Mouse (Mus musculus) forebrain, embryonic 11.5 days (tissue): ENCODE data around the gene Bhmt2. TPM values are rescaled to one million over a fixed set of nuclear protein-coding genes. Genes with fewer than 3 reads are reported as not detected.

Experiments
- ATAC-seq: fragments of 200-750 bp; cut with Nextera tagmentation; replicated peaks from 2 replicates; pipeline ENCODE4 v1.8.0; 2017; ENCODE audit warnings: moderate TSS enrichment; ENCODE audit not compliant: low FRiP score
- DNase-seq: peaks from one replicate; pipeline ENCODE4 v3.0.0-alpha.2; 2017; ENCODE audit warnings: low spot score
- H3K27ac ChIP-seq: fragments of 300-500 bp; sonication (generic); 2 replicates; pipeline ENCODE4 v1.5.1; 2014; ENCODE audit warnings: low read depth, low read length
- H3K27me3 ChIP-seq: fragments of 300-500 bp; sonication (generic); 2 replicates; pipeline ENCODE4 v1.6.1; 2014; ENCODE audit warnings: mild to moderate bottlenecking, low read length, mixed read lengths; ENCODE audit not compliant: control insufficient read depth, insufficient read depth
- H3K36me3 ChIP-seq: fragments of 300-500 bp; sonication (generic); 2 replicates; pipeline ENCODE4 v1.6.1; 2014; ENCODE audit warnings: mild to moderate bottlenecking, low read length, moderate library complexity, mixed read lengths; ENCODE audit not compliant: control insufficient read depth, insufficient read depth
- H3K4me1 ChIP-seq: fragments of 300-500 bp; sonication (generic); replicated peaks from 2 replicates; pipeline ENCODE4 v1.6.1; 2014; ENCODE audit warnings: low read length, mixed read lengths; ENCODE audit not compliant: control insufficient read depth, insufficient read depth
- H3K4me2 ChIP-seq: fragments of 300-500 bp; sonication (generic); 2 replicates; pipeline ENCODE4 v1.6.1; 2014; ENCODE audit warnings: low read depth, mild to moderate bottlenecking, low read length, moderate library complexity, mixed read lengths; ENCODE audit not compliant: severe bottlenecking
- H3K4me3 ChIP-seq: fragments of 300-500 bp; sonication (generic); 2 replicates; pipeline ENCODE4 v1.5.1; 2014; ENCODE audit warnings: low read depth, low read length
- H3K9ac ChIP-seq: fragments of 300-500 bp; sonication (generic); 2 replicates; pipeline ENCODE4 v1.6.1; 2014; ENCODE audit warnings: low read length
- H3K9me3 ChIP-seq: fragments of 300-500 bp; sonication (generic); 2 replicates; pipeline ENCODE4 v1.6.1; 2016; ENCODE audit warnings: low read length, mixed read lengths; ENCODE audit not compliant: control insufficient read depth
- WGBS: fragments of 180-500 bp; shearing (Covaris S2); extraction: QIAGEN DNeasy Blood & Tissue Kit; methylation state at CpG from one replicate; pipeline ENCODE4 v1.1.7; 2014; 5-methylcytosine and 5-hydroxymethylcytosine counted together
- polyA plus RNA-seq: library from polyadenylated mRNA; unstranded; fragments of >200 nt; fragmentation: Nextera tagmentation; extraction: Ambion mirVana; gene quantifications from 2 replicates; pipeline ENCODE4 v1.2.1, GENCODE M21; 2014

Gene Bhmt2
- not detected in 2 replicates for polyA plus RNA-seq

DNA sequence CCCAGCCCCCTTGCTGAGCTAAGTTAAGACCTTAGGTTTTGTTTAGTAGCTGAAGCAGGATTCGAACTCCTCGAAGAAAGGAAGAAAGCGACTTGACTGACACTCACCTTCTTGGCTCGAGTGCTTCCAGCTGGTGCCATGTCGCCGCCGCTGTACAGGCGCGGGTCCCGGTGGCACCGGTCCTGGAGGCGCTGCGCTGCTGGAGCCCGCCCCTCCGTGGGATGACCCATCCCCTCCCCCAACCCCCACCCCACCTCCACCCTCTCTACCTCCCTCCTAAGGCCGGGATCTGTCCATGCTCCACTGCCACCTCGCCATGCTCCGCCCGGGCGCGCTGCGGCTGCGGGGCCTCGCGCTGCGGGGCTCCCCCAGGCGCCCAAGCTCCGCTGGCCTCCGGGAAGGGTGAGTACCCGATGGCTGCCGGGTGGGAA lies at the start of gene Bhmt2, which contains the start of gene Dmgdh:
Gene Bhmt2, minus strand, starts transcription at position 172 of the 431 bp plus-strand sequence.
Gene Dmgdh, plus strand, starts transcription at position 303 of the 431 bp plus-strand sequence.
- H3K9ac ChIP-seq, result no peak within 1 kb of the TSS
- peak; percentile 56 for DNase-seq
- ATAC-seq, result no peak

GRCm38 (mm10) chr13:93723455-93723854 lies 49.4 kb upstream of the Bhmt2 start:
- Histone ChIP-seq H3K4me1 (no peaks in the 10 kb centered on the region), H3K36me3 (no peaks in the 10 kb centered on the region), H3K4me3 (no peak overlapping the region), H3K27ac (no peak overlapping the region), H3K9me3 (no peaks in the 10 kb centered on the region), H3K4me2 (no peak overlapping the region), H3K27me3 (no peaks in the 10 kb centered on the region), H3K9ac (no peak overlapping the region)
- DNase-seq (no peak), ATAC-seq (no peak)
- 89% methylated on average over 3 of the region's 3 CpGs for WGBS

More for the DNA sequence above, at the start of gene Bhmt2, which contains the start of gene Dmgdh:
- Histone ChIP-seq H3K9me3 (no peaks in the 10 kb centered on the region), H3K4me3 (0 out of 2 replicates have a peak within 1 kb of the TSS, but pooled peaks have one; percentile 14), H3K27ac (no peak within 1 kb of the TSS), H3K36me3 (no peaks in the 10 kb centered on the region), H3K4me2 (peak within 1 kb of the TSS; percentile 40), H3K4me1 (0 out of 2 replicates have a peak, but pooled peaks cover 1% of the 10 kb centered on the region), H3K27me3 (peaks cover 6% of the 10 kb centered on the region; the same call in 1 of the 2 replicates)
- 7% methylated on average over 30 of the region's 31 CpGs for WGBS

- ATAC-seq, result no peak
Measured at GRCm38 (mm10) chr13:93721916-93722315, 47.8 kb upstream of the Bhmt2 start.

DNA sequence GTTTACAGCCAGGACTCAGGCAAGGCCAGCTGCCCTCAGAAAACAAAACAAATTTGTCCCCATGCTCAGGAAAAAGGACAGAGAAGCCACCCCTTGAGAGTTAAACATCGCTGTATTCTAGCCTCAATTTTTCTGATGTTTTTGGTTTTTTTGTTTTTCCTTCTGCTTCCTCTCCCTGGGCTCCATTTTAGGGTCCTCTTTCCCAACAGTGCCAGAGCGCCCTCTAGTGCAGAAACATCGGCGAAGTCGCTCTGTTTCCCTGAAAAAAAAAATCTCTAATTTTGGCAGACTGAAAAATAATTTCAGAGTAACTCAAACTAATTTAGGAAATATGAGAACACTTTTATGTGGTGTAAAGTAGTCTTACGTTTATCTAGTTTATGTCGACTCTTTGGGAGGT lies 44.8 kb upstream of the Bhmt2 start:
- H3K36me3 ChIP-seq, result no peaks in the 10 kb centered on the region
- 5% methylated on average over 7 of the region's 7 CpGs for WGBS
- H3K27ac ChIP-seq, result no peak overlapping the region
- DNase-seq (peak; percentile 79), ATAC-seq (no peak)
- no peak overlapping the region for H3K4me2 ChIP-seq
- no peaks in the 10 kb centered on the region for H3K27me3 ChIP-seq
- no peaks in the 10 kb centered on the region for H3K9me3 ChIP-seq
- no peaks in the 10 kb centered on the region for H3K4me1 ChIP-seq
- no peak overlapping the region for H3K9ac ChIP-seq
- no peak overlapping the region for H3K4me3 ChIP-seq

More at GRCm38 (mm10) chr13:93721916-93722315, 47.8 kb upstream of the Bhmt2 start:
- no peak for DNase-seq
- WGBS, result 86% methylated on average over 4 of the region's 4 CpGs
- Histone ChIP-seq H3K4me3 (no peak overlapping the region), H3K9me3 (no peaks in the 10 kb centered on the region), H3K9ac (no peak overlapping the region), H3K27me3 (no peaks in the 10 kb centered on the region), H3K36me3 (no peaks in the 10 kb centered on the region), H3K4me1 (no peaks in the 10 kb centered on the region), H3K27ac (no peak overlapping the region), H3K4me2 (no peak overlapping the region)

DNA sequence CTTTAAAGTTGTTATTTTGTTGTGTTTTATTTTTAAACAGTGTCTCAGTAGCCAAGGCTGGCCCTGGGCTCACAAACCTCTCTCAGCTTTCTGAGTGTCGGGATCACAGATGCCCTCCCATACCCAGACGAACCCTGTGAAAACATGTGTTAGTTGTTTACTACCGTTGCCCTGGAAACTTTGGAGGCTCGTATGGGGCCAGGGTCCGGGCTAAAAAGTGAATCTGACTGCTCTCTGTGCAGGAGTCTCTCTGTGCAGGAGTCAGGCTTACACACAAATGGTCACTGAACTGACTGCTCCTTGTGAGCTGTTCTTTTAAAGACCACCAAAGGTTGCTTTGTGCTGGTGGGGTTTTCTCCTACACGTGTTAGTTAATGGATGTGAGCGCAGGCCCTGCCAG lies 43.0 kb upstream of the Bhmt2 start:
- H3K4me3 ChIP-seq, result no peak overlapping the region
- no peaks in the 10 kb centered on the region for H3K4me1 ChIP-seq
- no peaks in the 10 kb centered on the region for H3K9me3 ChIP-seq
- no peaks in the 10 kb centered on the region for H3K36me3 ChIP-seq
- H3K27ac ChIP-seq, result no peak overlapping the region
- no peaks in the 10 kb centered on the region for H3K27me3 ChIP-seq
- no peak overlapping the region for H3K4me2 ChIP-seq
- WGBS, result 51% methylated on average over 7 of the region's 7 CpGs
- H3K9ac ChIP-seq, result no peak overlapping the region
- ATAC-seq, result no peak
- no peak for DNase-seq

- Histone ChIP-seq H3K9me3 (no peaks in the 10 kb centered on the region), H3K27me3 (no peaks in the 10 kb centered on the region), H3K36me3 (no peaks in the 10 kb centered on the region), H3K27ac (no peak overlapping the region), H3K9ac (no peak overlapping the region), H3K4me1 (no peaks in the 10 kb centered on the region), H3K4me3 (no peak overlapping the region), H3K4me2 (no peak overlapping the region)
- WGBS, result 83% methylated on average over 3 of the region's 3 CpGs
- DNase-seq (no peak), ATAC-seq (no peak)
Measured at GRCm38 (mm10) chr13:93713826-93714225, 39.7 kb upstream of the Bhmt2 start.

DNA sequence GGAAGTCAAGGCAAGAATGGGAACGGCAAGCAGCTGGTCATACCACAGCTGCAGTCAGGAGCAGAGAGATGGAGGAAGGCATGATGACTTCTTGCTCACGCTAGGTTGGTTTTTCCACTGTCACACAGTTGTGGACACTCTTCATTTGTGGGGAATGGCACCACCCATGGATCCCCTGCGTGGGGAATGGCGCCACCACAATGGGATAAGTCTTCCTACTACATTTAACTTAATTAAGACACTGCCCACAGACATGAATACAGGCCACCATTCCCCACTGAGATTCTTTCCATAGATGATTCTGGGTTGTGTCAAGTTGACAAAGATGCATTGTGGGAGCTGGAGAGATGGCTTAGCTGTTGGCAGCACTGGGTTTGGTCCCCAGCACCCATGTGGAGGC lies 38.3 kb upstream of the Bhmt2 start:
- Histone ChIP-seq H3K4me1 (no peaks in the 10 kb centered on the region), H3K4me2 (no peak overlapping the region), H3K27me3 (no peaks in the 10 kb centered on the region), H3K36me3 (no peaks in the 10 kb centered on the region), H3K27ac (no peak overlapping the region), H3K9me3 (no peaks in the 10 kb centered on the region), H3K4me3 (no peak overlapping the region), H3K9ac (no peak overlapping the region)
- no peak for ATAC-seq
- no peak for DNase-seq
- 85% methylated on average over 4 of the region's 4 CpGs for WGBS

- WGBS, result 94% methylated on average over 4 of the region's 4 CpGs
- Histone ChIP-seq H3K27ac (no peak overlapping the region), H3K9me3 (no peaks in the 10 kb centered on the region), H3K9ac (no peak overlapping the region), H3K4me1 (no peaks in the 10 kb centered on the region), H3K36me3 (no peaks in the 10 kb centered on the region), H3K4me3 (no peak overlapping the region), H3K27me3 (no peaks in the 10 kb centered on the region), H3K4me2 (no peak overlapping the region)
- ATAC-seq (no peak), DNase-seq (no peak)
Measured at GRCm38 (mm10) chr13:93711226-93711625, 37.1 kb upstream of the Bhmt2 start.

DNA sequence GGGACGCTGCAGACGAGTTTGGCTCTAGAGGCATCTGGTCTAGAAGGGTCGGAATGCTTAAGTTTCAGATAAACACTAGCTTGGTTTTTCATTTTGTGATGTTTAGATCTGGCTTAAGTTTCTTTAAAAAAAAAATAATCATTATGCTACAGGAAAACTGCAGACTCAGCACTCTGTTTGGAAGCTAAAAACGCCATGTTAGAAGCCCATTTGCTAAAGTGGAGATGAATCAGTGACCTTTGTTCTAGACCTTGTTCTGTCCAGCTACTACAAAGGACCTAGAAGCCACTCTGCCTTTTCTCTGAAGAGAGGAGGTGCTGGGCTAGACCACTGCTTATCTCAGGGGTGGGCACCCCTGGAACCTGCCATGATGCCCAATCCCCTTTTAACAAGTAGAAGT lies 36.2 kb upstream of the Bhmt2 start:
- DNase-seq, result no peak
- WGBS, result 90% methylated on average over 4 of the region's 4 CpGs
- no peaks in the 10 kb centered on the region for H3K9me3 ChIP-seq
- H3K4me2 ChIP-seq, result no peak overlapping the region
- no peak overlapping the region for H3K9ac ChIP-seq
- no peaks in the 10 kb centered on the region for H3K4me1 ChIP-seq
- H3K27ac ChIP-seq, result no peak overlapping the region
- no peak overlapping the region for H3K4me3 ChIP-seq
- no peaks in the 10 kb centered on the region for H3K36me3 ChIP-seq
- H3K27me3 ChIP-seq, result no peaks in the 10 kb centered on the region
- ATAC-seq, result no peak
